8 mouse cellular contexts compared by ENCODE assay signal in the genomic region with DNA sequence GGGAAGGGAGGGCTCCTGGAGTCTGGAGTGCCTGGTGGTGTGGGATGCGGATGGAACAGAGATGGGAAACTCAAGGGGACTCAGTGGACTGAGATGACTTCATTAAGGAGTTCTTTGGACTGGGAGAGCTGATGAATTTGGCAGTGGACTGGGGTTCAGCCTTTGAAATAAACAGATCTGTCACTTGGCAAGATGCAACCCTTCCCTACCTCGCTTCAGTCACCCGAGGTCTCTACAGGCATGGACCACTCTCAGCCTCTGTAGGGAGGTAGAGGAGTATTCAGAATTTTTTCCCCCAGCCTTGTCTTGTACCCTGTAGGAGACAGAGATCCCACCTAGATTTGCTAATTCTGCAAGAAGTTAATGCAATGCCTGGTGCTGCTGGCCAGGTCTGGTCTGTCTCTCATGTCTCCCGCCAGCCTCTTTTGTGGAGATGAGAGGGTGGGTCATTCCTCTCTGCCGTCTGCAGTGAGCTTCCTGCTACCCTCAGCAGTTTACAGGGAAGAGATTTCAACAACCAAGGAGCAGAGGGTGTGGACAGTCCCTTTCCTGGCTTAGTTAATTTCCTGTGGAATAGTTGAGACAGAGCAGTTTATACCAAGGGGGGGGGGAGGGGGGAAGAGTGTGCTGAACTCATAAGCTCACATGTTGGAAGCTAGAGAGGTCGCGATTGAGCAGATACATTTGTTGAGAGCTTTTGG.
DNase-seq lines count a peak whose midpoint lies in the region; ATAC-seq and TF ChIP-seq lines count a peak whose summit lies in the region.

No protein-coding gene starts in this region.

- no peaks in the 10 kb centered on the region for H3K4me1 ChIP-seq in kidney, postnatal 0 days (replicated peaks; ENCODE audit: insufficient read depth, low read length)

- 41% methylated on average over 7 of the region's 7 CpGs for WGBS in kidney, postnatal 0 days

- DNase-seq in embryo, embryonic 11 days, result peak; percentile 14
- DNase-seq in embryo, embryonic 10 days (ENCODE audit: low spot score), result no peak
- peak; percentile 68 to 75 for DNase-seq in heart, adult 9 months (ENCODE audit: low spot score in 2 of 2)
- peak; percentile 73 for DNase-seq in kidney, postnatal 0 days (ENCODE audit: low spot score)
- DNase-seq in lung, postnatal 10 days, result peak; percentile 87
- DNase-seq in frontal cortex, postnatal 25 days (ENCODE audit: low spot score in 2 of 2), result no peak
- DNase-seq in left cerebral cortex, adult 9 months (ENCODE audit: low spot score in 2 of 2), result no peak

- H3K9me3 ChIP-seq in kidney, postnatal 0 days (replicated peaks; ENCODE audit: low read length), result no peaks in the 10 kb centered on the region

- no peak overlapping the region for H3K9ac ChIP-seq in kidney, postnatal 0 days (ENCODE audit: low read depth, low read length)

- no peak overlapping the region for H3K4me3 ChIP-seq in kidney, postnatal 0 days (replicated peaks; ENCODE audit: low read depth, low read length)

- H3K4me2 ChIP-seq in kidney, postnatal 0 days (ENCODE audit: low read length), result no peak overlapping the region

- ATAC-seq in kidney, postnatal 0 days (replicated peaks; ENCODE audit: low FRiP score, low read depth), result no peak
- ATAC-seq in megakaryocyte-erythroid progenitor cell, adult 5-6 weeks (replicated peaks; ENCODE audit: low FRiP score, low TSS enrichment, poor library complexity, severe bottlenecking), result no peak

- H3K27me3 ChIP-seq in kidney, postnatal 0 days (ENCODE audit: insufficient read depth, low read length), result no peaks in the 10 kb centered on the region

- no peaks in the 10 kb centered on the region for H3K36me3 ChIP-seq in kidney, postnatal 0 days (ENCODE audit: insufficient read depth, low read length)

- TF ChIP-seq CTCF in kidney, postnatal 0 days (IDR thresholded peaks at IDR 0.05; ENCODE audit: low read depth), result no peak

- H3K27ac ChIP-seq in kidney, postnatal 0 days, result peak overlapping the region; percentile 43

Comparison
In these comparisons a context has a peak if more than half of its experiments do, and no peak if none do; other contexts are left out.
1. DNase-seq: peak in embryo, embryonic 11 days (single experiment), heart, adult 9 months (2 of 2), kidney, postnatal 0 days (single experiment) and lung, postnatal 10 days (single experiment); none in embryo, embryonic 10 days (single experiment), frontal cortex, postnatal 25 days (0 of 2) and left cerebral cortex, adult 9 months (0 of 2).